Mouse (Mus musculus): ENCODE data around the gene Pygo2. TPM values are rescaled to one million over a fixed set of nuclear protein-coding genes. Genes with fewer than 3 reads are reported as not detected.

The Pygo2 gene
- polyA plus RNA-seq, 1 experiment from 2014 or later, result 35.1 TPM

DNA sequence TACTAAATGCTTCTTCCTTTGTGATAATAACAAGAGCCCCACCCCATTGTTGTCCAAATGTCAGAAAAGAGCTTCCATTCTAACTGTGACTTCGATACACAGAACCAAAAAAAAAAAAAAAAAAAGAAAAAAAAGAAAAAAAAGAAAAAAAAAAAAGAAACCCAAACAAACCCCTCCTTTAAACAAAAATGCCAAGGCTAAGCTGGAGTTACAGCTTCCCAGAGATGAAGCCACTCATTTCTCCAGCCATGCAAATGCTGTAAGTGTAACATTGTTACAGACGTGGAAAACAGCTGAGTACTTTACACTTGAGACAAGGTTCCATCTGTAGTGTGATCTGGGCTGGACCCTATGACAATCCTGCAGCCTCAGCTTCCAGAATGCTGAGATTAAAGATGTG lies 12.9 kb upstream of the Pygo2 start:
- H3K27me3 ChIP-seq (replicated peaks), result no peaks in the 10 kb centered on the region
- ATAC-seq (ENCODE audit: insufficient read depth, low FRiP score, low read depth), result no peak
- H3K4me1 ChIP-seq, result peaks cover 29% of the 10 kb centered on the region
- peak overlapping the region; percentile 90 for H3K27ac ChIP-seq
- no peaks in the 10 kb centered on the region for H3K9me3 ChIP-seq
- peak overlapping the region; percentile 65 for H3K4me2 ChIP-seq
- H3K4me3 ChIP-seq (replicated peaks), result peak overlapping the region; percentile 64
- peaks cover 23% of the 10 kb centered on the region for H3K36me3 ChIP-seq
- peak overlapping the region; percentile 53 for H3K9ac ChIP-seq
- 13% methylated on average over 2 of the region's 2 CpGs for WGBS

DNA sequence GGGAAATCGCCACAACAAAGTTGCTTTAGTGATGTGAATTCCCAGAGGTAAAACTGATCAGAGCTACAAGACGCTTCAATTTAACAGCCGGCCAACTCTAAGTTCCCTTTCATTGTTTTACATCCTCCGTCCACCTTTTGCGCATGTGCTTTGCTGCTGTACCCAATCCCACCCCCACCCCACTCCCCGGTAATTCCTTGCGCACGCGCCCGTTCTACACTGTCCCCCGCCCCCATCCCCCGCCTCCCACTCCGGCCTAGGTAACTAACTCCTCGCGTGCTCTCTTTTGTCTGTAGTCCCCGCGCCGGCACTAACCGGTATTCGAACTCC lies 12.2 kb upstream of the Pygo2 start:
- Histone ChIP-seq H3K4me1 (peaks cover 32% of the 10 kb centered on the region), H3K4me3 (replicated peaks) (peak overlapping the region; percentile 64), H3K4me2 (peak overlapping the region; percentile 65), H3K27ac (peak overlapping the region; percentile 90), H3K27me3 (replicated peaks) (no peaks in the 10 kb centered on the region), H3K9me3 (no peaks in the 10 kb centered on the region), H3K36me3 (peaks cover 23% of the 10 kb centered on the region), H3K9ac (peak overlapping the region; percentile 53)
- WGBS, result under 1% methylated on average over 20 of the region's 20 CpGs
- peak; percentile 8 for ATAC-seq (ENCODE audit: insufficient read depth, low FRiP score, low read depth)

DNA sequence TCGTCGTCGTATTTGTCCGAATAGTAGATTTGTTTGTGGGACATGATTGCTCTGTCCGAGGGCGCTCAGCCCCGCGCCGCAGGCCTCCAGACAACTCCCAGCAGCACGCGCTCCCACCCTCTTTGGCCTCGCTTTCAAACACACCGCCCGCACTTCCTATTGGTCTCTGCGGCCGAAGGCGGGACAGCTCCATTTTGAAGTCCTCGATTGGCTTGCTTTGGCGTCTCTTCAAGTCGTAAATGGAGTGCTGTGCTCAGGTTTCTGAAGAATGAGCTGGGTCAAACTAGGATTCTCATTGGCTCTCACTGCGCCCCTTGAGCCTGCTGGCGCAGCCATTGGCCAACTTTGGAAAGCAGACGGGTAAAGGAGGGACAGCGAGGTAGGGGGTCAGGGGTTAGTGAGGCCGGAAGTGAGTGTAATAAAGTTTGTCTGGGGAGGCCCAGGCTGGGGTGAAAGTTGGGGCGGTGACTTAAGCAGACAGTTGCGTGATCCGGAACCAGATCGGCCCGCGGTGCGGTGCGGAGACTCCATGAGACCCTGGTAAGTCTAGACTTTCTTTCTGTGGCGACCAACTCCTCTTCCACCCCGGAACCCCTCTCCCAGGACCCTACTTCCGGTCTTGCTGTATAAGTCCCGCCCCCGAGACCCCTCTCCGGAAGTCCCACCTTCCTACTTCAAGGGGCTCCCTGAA lies 11.7 kb upstream of the Pygo2 start, which contains the start of the genes Cks1b and Shc1:
Cks1b (minus strand) TSS at position 214 of the 691 bp plus-strand sequence.
Shc1 (plus strand) TSS at position 274 of the 691 bp plus-strand sequence.
- H3K9ac ChIP-seq, result peak within 1 kb of the TSS; percentile 53
- H3K27me3 ChIP-seq (replicated peaks), result no peaks in the 10 kb centered on the region
- H3K27ac ChIP-seq, result peak within 1 kb of the TSS; percentile 99
- H3K4me2 ChIP-seq, result peak within 1 kb of the TSS; percentile 65
- WGBS, result under 1% methylated on average over 39 of the region's 39 CpGs
- peaks cover 23% of the 10 kb centered on the region for H3K36me3 ChIP-seq
- peaks cover 37% of the 10 kb centered on the region for H3K4me1 ChIP-seq
- ATAC-seq (ENCODE audit: insufficient read depth, low FRiP score, low read depth), result peak; percentile 92
- no peaks in the 10 kb centered on the region for H3K9me3 ChIP-seq
- H3K4me3 ChIP-seq (replicated peaks), result peak within 1 kb of the TSS; percentile 64

DNA sequence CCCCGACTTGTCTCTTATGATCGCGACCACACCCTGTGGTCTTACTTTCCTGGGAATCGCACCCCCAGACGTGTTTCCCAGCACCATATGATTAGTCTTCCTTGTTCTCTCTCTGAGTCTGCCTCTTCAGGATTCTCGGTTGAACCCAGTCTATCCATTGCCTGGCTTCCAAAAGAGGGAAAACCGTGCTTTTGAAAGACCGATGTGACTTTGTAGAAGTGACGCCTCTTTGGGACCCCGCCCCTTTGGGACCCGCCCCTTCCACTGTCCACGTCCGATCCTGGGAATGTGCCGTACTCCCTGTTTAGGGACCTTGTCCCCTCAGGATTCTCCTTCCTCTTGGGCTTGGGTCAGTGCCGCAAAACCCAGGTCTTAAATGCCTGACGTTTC lies 11.2 kb upstream of the Pygo2 start:
- H3K27me3 ChIP-seq (replicated peaks), result no peaks in the 10 kb centered on the region
- under 1% methylated on average over 16 of the region's 16 CpGs for WGBS
- H3K9ac ChIP-seq, result peak overlapping the region; percentile 46
- peaks cover 42% of the 10 kb centered on the region for H3K4me1 ChIP-seq
- H3K4me2 ChIP-seq, result peak overlapping the region; percentile 64
- H3K36me3 ChIP-seq, result peaks cover 21% of the 10 kb centered on the region
- H3K9me3 ChIP-seq, result no peaks in the 10 kb centered on the region
- peak overlapping the region; percentile 99 for H3K27ac ChIP-seq
- H3K4me3 ChIP-seq (replicated peaks), result peak overlapping the region; percentile 64
- ATAC-seq (ENCODE audit: insufficient read depth, low FRiP score, low read depth), result peak; percentile 13; the same call in 1 of the 2 replicates

DNA sequence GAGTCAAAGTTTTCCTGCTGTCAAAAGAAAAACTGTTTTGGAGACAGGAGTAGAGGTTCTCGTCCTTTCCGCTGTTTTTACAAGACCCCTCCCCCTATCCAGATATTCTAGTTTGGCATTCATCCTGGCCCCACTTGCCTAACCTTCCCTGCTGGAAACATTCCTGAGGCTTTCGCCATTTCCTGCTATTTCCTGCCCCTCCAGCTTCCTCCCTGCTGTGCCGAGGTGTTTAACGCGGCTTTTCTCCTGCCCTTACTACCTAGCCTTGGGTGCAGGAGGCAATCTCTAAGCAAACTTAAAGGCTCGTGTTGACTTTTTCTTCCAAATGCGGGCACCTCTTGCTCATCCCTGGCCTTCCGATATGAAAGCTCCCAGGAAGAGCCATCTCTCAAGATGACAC lies 10.4 kb upstream of the Pygo2 start:
- peak overlapping the region; percentile 64 for H3K4me2 ChIP-seq
- H3K4me3 ChIP-seq (replicated peaks), result peak overlapping the region; percentile 64
- H3K36me3 ChIP-seq, result peaks cover 23% of the 10 kb centered on the region
- WGBS, result 2% methylated on average over 9 of the region's 9 CpGs
- ATAC-seq (ENCODE audit: insufficient read depth, low FRiP score, low read depth), result no peak
- H3K4me1 ChIP-seq, result peaks cover 48% of the 10 kb centered on the region
- peak overlapping the region; percentile 46; the same call in 1 of the 2 replicates for H3K9ac ChIP-seq
- H3K9me3 ChIP-seq, result no peaks in the 10 kb centered on the region
- H3K27ac ChIP-seq, result peak overlapping the region; percentile 99
- H3K27me3 ChIP-seq (replicated peaks), result no peaks in the 10 kb centered on the region

DNA sequence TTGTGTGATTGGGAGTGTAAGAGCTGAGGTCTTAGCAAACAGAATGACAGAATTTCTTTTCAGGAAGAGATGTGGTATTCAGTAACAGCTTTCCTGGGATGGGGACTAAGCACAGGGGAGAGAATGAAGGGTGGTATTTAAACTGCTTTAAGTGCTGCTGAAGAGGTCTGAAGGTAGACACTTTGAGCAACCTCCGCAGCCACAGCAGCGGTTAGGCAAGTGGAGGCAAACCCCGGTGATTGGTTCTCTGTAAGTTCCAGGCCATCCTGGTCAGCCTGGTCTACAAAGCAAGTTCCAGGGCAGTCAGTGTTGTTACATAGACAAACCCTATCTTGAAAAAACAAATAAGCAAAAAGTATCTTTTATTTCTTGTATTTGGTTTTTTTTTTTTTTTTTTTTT lies 10.0 kb upstream of the Pygo2 start:
- Histone ChIP-seq H3K36me3 (peaks cover 23% of the 10 kb centered on the region), H3K4me1 (peaks cover 51% of the 10 kb centered on the region), H3K9ac (0 out of 2 replicates have a peak overlapping the region, but pooled peaks have one; percentile 46), H3K4me3 (replicated peaks) (peak overlapping the region; percentile 64), H3K27me3 (replicated peaks) (no peaks in the 10 kb centered on the region), H3K27ac (peak overlapping the region; percentile 99), H3K9me3 (no peaks in the 10 kb centered on the region), H3K4me2 (peak overlapping the region; percentile 64)
- 15% methylated on average over 3 of the region's 3 CpGs for WGBS
- ATAC-seq (ENCODE audit: insufficient read depth, low FRiP score, low read depth), result no peak

DNA sequence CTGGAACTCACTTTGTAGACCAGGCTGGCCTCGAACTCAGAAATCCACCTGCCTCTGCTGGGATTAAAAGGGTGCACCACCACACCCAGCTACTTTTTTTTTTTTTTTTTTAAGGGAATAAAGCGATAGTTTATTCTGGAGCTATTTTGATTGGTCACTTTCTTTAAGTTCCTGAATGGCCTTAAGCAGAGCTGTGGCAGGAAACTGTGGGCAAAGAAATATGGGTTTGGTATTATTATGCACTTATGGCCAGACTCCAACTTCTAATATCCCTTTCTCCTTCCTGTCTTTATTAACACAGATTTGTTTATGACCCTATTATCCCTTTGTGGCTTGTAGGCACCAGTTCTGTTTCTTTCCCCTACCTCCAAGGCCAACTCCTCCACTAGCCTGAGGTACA lies 9.6 kb upstream of the Pygo2 start:
- Histone ChIP-seq H3K4me3 (replicated peaks) (peak overlapping the region; percentile 55), H3K27ac (peak overlapping the region; percentile 99), H3K27me3 (replicated peaks) (no peaks in the 10 kb centered on the region), H3K9me3 (no peaks in the 10 kb centered on the region), H3K4me2 (peak overlapping the region; percentile 64), H3K4me1 (peaks cover 54% of the 10 kb centered on the region), H3K9ac (no peak overlapping the region), H3K36me3 (peaks cover 24% of the 10 kb centered on the region)
- ATAC-seq (ENCODE audit: insufficient read depth, low FRiP score, low read depth), result no peak
- 52% methylated on average over 2 of the region's 2 CpGs for WGBS

DNA sequence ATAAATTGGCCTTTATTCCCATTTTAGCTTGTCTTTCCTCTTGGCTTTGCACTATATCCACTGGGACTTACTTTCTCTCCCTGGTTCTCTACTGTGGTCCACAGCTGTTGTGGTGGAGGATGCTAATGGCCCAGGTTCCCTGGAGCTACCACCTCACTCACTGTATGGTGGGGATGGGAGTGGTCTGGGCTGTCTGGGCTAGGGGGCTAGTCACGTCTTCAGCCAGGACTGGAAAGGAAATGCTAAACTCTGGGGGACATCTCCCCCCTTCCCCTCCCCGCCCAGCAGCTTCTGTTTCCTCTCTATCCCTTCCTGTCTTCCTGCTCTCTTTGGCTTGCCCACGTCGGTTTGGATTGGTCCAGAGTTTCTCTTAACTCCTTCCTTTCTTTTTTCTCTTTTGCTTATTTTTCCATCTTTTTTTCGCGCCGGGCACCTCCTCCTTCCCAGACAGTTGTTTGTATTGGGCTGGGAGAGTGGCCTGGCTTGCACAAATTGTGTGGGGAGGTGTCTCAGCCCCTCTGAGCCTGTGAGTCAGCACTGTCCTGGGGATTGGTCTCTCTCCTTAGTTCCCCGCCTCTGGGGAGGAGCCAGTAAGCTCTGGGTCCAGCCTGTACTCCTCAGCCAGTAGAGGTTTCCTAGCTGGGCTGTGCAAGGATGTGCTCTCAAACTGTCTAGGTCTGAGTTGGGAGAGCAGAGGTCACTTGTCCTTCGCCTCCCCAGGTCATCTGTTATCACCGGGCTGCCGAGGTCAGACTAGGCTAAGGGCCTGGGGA lies 8.8 kb upstream of the Pygo2 start:
- no peaks in the 10 kb centered on the region for H3K9me3 ChIP-seq
- peak overlapping the region; percentile 64 for H3K4me2 ChIP-seq
- peak overlapping the region; percentile 44 for H3K9ac ChIP-seq
- H3K4me1 ChIP-seq, result peaks cover 54% of the 10 kb centered on the region
- no peaks in the 10 kb centered on the region for H3K27me3 ChIP-seq (replicated peaks)
- peaks cover 22% of the 10 kb centered on the region for H3K36me3 ChIP-seq
- 2% methylated on average over 11 of the region's 11 CpGs for WGBS
- H3K27ac ChIP-seq, result peak overlapping the region; percentile 99
- H3K4me3 ChIP-seq (replicated peaks), result peak overlapping the region; percentile 55
- ATAC-seq (ENCODE audit: insufficient read depth, low FRiP score, low read depth), result peak; percentile 85

DNA sequence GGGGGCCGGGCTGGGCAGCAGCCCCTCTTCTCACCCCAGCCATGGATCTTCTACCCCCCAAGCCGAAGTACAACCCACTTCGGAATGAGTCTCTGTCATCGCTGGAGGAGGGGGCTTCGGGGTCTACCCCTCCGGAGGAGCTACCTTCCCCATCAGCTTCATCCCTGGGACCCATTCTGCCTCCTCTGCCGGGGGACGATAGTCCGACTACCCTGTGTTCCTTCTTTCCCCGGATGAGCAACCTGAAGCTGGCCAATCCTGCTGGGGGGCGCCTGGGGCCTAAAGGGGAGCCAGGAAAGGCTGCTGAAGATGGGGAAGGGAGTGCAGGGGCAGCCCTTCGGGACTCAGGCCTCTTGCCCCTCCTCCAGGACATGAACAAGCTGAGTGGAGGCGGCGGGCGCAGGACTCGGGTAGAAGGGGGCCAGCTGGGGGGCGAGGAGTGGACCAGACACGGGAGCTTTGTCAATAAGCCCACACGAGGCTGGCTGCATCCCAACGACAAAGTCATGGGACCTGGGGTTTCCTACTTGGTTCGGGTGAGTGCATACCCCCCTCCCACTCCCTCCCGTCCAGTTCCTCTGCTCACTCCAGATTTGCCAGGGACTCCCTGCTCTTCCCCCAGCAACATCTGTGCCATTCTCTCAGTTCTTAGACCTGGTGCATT lies 8.1 kb upstream of the Pygo2 start:
- peaks cover 25% of the 10 kb centered on the region for H3K36me3 ChIP-seq
- H3K27ac ChIP-seq, result peak overlapping the region; percentile 99
- H3K4me1 ChIP-seq, result peaks cover 54% of the 10 kb centered on the region
- H3K4me2 ChIP-seq, result peak overlapping the region; percentile 64
- H3K9me3 ChIP-seq, result no peaks in the 10 kb centered on the region
- 13% methylated on average over 22 of the region's 22 CpGs for WGBS
- peak overlapping the region; percentile 44 for H3K9ac ChIP-seq
- no peaks in the 10 kb centered on the region for H3K27me3 ChIP-seq (replicated peaks)
- peak overlapping the region; percentile 55 for H3K4me3 ChIP-seq (replicated peaks)
- no peak for ATAC-seq (ENCODE audit: insufficient read depth, low FRiP score, low read depth)

DNA sequence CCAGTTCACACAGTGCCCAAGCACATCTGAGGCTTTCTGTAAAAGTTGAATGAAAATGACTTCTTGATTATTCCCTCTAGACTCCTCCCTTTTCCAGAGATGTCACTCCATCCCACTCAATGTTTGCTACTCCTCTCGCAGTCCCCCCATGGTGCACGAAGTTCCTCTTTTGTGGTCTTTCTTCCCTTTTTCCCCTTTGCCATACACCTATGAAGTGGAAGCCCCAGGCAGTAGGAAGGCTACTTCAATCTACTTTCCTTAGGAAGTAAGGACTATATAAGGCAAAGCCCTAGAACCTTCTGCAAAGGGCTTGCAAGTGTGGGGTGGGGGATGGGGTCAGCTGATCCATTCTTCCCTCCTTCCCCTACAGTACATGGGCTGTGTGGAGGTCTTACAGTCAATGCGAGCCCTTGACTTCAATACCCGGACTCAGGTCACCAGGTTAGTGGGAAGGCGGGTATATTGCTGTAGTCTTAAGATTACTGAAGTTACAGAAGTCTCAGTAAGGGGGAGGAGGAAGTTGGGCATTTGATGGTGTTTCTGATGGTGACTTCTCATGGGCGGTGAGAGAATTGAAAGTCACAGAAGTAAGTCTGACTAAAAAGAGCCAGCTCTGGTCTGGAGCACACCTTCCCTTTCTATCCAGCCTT lies 7.3 kb upstream of the Pygo2 start:
- WGBS, result 55% methylated on average over 6 of the region's 6 CpGs
- Histone ChIP-seq H3K27ac (no peak overlapping the region; the same call in 1 of the 2 replicates), H3K4me1 (peaks cover 49% of the 10 kb centered on the region)

DNA sequence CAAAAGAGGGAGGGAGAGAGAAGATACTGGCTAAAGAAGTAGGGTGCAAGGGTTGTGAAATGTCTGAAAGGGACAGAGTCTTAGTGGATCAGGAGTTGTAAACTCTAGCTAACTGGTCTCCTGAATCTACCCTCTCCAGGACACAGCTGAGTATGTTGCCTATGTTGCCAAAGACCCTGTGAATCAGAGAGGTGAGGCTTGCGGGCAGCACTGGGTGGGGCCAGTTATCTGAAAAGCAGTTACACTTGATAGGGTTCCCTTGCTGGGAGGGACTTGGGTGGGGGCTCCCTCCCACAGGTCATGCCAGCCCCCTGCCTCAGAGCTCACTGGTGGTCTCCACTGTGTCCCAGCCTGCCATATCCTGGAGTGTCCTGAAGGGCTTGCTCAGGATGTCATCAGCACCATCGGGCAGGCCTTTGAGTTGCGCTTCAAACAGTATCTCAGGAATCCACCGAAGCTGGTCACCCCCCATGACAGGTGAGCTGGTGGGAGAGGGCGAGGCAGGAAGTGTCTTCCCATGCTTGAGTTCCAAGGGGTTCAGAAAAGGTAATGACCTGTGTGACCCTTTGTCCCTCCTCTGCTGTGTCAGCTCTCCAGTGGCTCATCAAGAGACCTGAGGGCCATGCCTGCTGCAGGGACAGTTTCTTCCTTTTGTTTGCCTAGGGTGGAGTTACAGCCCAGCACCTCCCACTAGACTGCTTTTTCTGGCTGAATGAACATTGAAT lies 5.4 kb upstream of the Pygo2 start:
- no peak for ATAC-seq (ENCODE audit: insufficient read depth, low FRiP score, low read depth)
- H3K9me3 ChIP-seq, result no peaks in the 10 kb centered on the region
- H3K27me3 ChIP-seq (replicated peaks), result no peaks in the 10 kb centered on the region
- H3K4me3 ChIP-seq (replicated peaks), result no peak overlapping the region
- H3K27ac ChIP-seq, result 0 out of 2 replicates have a peak overlapping the region, but pooled peaks have one; percentile 9
- H3K4me2 ChIP-seq, result peak overlapping the region; percentile 10; the same call in 1 of the 2 replicates
- no peak overlapping the region for H3K9ac ChIP-seq
- peaks cover 48% of the 10 kb centered on the region for H3K4me1 ChIP-seq
- peaks cover 36% of the 10 kb centered on the region for H3K36me3 ChIP-seq
- WGBS, result 67% methylated on average over 5 of the region's 5 CpGs

More for the DNA sequence above, 7.3 kb upstream of the Pygo2 start:
- no peak for ATAC-seq (ENCODE audit: insufficient read depth, low FRiP score, low read depth)
- H3K36me3 ChIP-seq, result peaks cover 32% of the 10 kb centered on the region
- H3K9me3 ChIP-seq, result no peaks in the 10 kb centered on the region
- H3K27me3 ChIP-seq (replicated peaks), result no peaks in the 10 kb centered on the region
- H3K4me2 ChIP-seq, result peak overlapping the region; percentile 64
- H3K4me3 ChIP-seq (replicated peaks), result peak overlapping the region; percentile 55
- no peak overlapping the region for H3K9ac ChIP-seq

Measured in stomach, embryonic 15.5 days (tissue).